Mouse (Mus musculus): ENCODE results near the gene Susd3. TPM values are rescaled to one million over a fixed set of nuclear protein-coding genes. Genes with fewer than 3 reads are reported as not detected.

The Susd3 gene
- total RNA-seq, 2 experiments from 2014 or later: 2.0 to 2.4 TPM

DNA sequence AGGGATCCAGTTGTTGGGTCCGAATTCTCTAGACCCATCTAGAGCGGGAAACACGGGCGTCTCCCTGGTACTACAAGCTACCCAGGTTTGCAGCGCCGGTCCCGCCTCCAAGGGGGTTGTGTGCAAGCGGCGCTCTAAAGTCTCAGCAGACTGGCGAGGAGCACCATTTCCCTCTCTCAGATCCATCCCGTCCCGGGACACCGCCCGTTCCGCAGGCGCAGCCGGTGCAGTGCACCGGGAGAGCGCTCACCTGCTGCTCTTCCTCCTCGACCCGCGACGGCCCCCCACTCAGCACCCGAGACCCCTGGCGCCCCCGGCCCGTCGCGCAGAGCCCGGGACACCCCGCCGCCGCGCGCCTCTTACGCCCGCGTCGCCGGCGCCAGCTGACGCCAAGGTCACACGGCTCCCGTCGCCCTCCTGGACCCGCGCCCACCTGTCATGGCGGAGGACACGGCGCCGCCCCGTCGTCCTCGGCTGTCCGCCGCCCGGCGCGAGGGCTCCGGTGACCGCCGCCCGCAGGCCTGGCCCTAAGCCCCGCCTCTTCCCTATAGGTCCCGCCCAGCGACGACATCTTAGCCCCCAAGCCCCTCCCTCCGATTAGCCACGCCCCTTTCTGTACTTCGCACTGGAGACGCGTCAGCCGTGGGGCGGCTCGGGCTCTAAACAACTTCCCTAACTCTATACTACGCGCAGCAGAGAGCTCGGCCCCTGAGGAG is 32.8 kb downstream of the Susd3 start, which contains the start of gene Card19:
Gene Card19 (minus strand): TSS at position 534 of the 716 bp plus-strand sequence.
- intact Hi-C loops (cut with DNase I): no loop called here
- peak; percentile 86 to 90 for DNase-seq (ENCODE audit: low spot score in 2 of 2)

DNA sequence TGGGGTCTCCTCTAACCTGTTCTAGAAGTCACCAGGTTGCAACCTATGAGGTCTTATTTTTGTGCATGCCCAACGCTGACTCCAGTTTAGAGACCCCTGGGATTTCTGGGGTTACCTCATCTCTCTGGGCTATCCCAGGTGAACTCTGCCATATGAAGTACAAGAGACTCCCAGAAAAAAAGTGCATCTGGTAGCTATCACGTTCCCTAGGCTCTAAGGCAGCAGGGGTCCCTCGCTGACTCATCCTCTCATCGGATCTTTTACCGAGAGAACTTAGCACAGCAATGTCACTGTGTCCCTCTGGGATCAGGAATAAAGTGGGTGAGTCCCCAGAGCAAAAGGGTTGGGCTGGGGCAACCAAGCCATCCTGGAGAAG is 33.4 kb downstream of the Susd3 start:
- intact Hi-C loops (cut with DNase I): no loop called here
- DNase-seq (ENCODE audit: low spot score in 2 of 2): no peak

DNA sequence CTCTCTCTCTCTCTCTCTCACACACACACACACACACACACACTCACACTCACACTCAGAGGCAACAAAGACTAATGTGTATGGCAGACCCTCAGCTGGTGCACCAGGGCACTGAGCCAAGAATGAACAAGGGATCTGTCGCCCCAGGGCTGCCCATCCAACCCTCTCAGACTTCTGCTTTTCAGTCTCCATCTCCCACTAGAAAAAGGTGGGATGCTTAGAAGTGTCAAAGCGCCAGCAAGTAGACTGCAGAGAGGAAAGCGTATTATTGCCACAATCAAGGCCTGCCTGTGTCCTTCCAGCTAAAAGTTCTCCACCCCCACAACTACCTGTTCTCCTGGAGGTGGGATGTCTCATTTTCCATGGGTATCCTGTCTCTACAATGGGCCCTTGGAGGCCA is 34.1 kb downstream of the Susd3 start:
- intact Hi-C loops (cut with DNase I): no loop called here
- DNase-seq (ENCODE audit: low spot score in 2 of 2): no peak

DNA sequence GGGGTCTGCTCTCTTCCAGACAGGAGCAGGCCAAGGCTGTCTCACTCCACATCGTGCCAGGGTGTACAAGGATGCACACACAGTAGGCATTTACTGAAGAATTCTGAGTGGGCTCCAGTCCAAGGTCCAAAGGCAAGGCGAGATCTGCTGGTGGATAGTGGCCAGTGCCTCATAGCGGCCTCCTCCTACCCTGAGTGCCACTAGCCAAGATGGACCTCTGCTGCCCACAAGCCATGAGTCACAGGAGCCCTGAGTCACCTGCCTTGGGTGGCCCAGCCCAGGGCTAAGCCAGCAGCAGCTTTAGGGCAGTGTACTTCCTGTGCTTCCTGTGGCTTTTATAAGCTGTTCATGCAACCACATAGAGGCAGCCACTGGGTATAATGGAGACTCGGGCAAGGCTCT is 35.0 kb downstream of the Susd3 start:
- peak in 1 of 2 experiments; percentile 31 for DNase-seq (ENCODE audit: low spot score in 2 of 2)
- intact Hi-C loops (cut with DNase I): no loop called here

DNA sequence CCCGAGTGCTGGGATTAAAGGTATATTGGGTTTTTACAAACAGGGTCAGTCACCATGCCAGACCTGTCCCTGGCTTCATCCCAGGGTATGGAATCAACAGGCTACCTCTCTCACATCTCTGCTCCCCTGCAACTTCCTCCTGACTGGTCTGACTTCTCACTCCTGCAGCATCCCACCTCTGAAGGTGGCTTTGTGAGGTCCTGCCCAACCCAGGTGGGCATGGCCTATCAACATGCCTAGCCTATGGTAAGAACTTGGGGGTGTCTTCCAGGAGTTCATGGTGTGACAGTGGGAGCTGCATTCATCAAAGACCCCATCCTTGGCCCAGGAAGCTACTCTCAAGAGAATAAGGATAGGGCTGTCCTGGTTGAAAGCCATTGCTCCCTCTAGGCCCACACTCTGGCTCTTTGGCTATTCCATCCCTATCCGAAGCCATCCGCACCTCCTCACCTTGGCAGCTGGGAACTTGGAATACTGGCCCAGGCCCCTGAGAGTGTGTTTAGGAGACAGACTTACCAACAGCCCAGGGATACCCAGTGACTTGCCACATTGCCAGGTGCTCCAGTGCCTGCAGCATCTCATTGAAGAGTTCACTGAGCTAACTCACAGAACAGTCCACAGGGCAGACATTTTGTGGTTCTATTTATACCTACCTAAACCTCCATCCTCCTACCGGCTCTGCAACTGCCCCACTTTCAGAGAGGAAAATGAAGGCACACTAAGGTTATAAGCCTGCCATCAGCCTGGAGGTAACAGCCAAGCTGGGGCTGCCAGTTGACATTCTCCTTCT is 35.6 kb downstream of the Susd3 start:
- intact Hi-C loops (cut with DNase I): no loop called here
- no peak for DNase-seq (ENCODE audit: low spot score in 2 of 2)

DNA sequence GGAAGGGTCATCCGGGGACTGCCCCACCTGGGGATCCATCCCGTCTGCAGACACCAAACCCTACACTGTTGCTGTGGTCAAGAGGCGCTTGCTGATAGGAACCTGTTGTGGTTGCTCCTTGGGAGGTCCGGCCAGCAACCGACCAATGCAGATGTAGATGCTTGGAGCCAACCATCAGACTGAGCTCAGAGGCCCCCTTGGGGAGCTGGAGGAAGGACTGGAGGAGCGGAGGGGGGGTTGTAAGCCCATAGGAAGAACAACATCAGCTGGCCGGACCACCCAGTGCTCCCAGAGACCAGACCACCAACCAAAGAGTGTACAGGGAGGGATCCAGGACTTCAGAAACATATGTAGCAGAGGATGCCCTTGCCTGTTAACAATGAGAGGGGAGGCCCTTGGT is 39.2 kb downstream of the Susd3 start:
- intact Hi-C loops (cut with DNase I): loop anchor here (10.0 kb wide), 1 partner anchor 555 kb away; no protein-coding TSS in a partner anchor
- no peak for DNase-seq (ENCODE audit: low spot score in 2 of 2)

DNA sequence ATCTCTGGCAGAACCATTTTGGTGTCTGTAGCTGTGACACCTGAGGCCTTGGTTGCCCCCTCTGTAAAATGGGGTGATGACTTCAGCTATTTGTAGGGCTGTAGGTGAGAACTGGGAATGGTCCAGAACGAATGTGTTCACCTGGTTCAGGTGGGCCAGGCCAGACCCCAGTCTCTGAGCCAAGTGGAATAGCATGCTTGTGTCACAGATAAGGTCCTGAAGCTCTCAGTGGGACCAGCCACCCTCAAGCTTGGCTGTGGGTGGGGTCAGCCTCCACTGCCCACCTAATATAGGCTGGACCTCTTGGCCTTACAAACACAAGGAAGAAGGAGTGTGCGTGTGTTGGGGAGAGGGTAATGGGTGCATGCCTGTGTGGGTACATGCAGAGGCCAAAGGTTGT is 42.2 kb downstream of the Susd3 start:
- intact Hi-C loops (cut with DNase I): loop anchor here (10.0 kb wide), 1 partner anchor 552 kb away; no protein-coding TSS in a partner anchor

DNA sequence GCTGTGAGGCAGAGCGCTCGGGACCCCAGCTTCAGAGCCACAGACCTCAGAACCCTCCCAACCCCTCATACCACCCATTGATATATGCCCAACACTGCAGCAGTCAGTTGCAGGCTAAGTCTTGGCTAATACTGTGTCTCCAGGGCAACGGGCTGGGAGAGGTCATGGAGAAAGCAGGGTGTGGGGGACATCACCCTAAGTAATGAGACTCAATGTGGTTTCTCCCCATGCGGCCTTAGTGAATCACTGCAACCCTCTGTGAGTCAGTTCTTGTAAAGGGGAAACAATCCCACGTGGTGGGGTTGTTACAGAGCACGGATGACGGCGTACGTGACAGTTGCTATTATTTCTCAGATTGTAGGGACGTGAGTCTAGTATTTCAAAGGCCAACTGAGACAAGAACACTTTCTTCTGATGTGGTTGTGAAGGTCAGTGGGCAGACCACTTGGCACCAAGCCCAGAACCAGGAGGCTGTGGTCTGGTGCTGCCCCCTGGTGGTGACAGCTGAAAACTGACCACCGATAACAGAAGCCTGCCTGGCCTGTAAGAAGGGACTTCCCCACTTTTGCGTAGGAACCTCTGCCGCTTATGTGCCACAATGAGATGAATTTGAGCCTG is 43.0 kb downstream of the Susd3 start:
- DNase-seq (ENCODE audit: low spot score in 2 of 2): peak; percentile 84 to 89
- intact Hi-C loops (cut with DNase I): loop anchor here (1.0 to 10.0 kb wide), 2 partner anchors 32 to 551 kb away; no protein-coding TSS in a partner anchor

More for the DNA sequence above, 42.2 kb downstream of the Susd3 start:
- DNase-seq (ENCODE audit: low spot score in 2 of 2): no peak

DNA sequence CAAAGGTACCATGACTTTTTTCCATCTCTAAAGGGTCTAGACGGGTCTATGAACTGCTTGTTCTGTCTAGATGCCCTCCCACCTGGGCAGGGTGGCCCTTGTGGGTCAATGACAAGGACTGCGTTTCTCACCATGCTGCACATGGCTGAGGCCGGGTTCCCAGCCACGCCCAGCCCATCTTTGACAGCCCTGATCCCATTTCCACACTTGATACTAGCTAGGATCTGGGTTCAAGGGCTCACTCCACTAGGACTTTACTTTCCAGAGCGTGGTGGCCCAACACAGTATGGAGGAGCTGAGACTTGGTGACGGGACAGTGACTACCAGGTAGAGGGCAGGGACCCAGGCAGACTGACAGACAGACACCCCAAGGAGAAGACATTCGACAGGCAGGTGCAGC is 46.0 kb downstream of the Susd3 start:
- intact Hi-C loops (cut with DNase I): loop anchor here (10.0 kb wide), 1 partner anchor 548 kb away; no protein-coding TSS in a partner anchor
- no peak for DNase-seq (ENCODE audit: low spot score in 2 of 2)

DNA sequence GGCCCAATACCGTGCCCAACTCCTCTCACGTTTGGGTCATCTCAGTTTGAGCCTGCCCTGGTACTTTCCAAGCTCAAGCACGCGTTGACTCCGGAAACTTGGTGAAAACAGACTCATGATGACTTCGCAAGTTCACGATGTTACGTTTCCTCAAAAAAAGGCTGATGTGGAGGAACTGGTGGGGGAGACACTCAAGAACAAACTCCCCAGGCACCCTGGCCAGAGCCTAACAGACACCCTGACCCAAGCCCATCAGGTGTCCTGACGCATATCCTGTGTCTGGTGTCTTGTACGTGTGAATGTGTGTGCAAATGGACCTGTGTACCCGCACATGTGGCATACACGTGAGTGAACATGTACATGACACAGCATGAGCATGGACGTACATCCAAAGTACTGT is 47.8 kb downstream of the Susd3 start:
- intact Hi-C loops (cut with DNase I): loop anchor here (10.0 kb wide), 1 partner anchor 546 kb away; no protein-coding TSS in a partner anchor
- no peak for DNase-seq (ENCODE audit: low spot score in 2 of 2)

DNA sequence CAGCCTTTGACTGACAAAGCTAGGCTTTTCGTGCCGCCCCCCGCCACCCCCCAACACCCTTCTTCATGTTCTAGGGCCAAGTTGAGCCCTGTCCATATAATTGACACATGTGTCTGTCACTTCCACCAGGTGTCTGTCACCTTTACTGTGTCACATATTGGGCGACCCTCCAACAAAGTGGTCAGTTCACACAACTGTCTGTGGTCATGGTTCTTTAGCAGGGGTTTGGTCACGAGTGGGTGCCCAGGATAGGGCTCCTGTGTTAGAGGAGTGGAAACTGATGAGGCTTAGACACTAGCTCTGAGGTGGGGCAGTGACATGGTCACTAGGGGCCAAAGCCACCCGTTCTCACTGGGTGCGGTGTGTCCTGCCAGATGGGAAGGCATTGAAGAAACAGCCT is 48.6 kb downstream of the Susd3 start:
- DNase-seq (ENCODE audit: low spot score in 2 of 2): no peak
- intact Hi-C loops (cut with DNase I): loop anchor here (10.0 kb wide), 1 partner anchor 545 kb away; no protein-coding TSS in a partner anchor

DNA sequence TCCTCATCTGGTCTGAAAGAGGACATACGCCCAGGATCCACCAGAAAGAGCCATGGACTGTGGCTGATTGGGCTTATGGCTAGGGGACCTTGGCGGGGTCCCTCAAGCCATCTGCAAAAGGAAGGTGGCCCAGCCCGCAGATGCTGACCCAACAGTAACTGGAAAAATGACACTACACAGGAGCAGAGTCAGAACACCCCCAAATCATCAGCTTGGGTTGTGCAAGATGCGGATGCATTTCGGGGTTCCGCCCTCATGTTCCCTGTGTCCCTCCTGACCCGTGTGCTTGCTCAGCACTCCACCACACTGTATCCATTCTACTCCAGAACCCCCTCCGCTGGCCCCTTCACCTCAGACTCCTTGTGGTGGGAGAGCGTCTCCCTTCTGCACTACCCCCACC is 49.8 kb downstream of the Susd3 start:
- intact Hi-C loops (cut with DNase I): no loop called here
- DNase-seq (ENCODE audit: low spot score in 2 of 2): no peak

DNA sequence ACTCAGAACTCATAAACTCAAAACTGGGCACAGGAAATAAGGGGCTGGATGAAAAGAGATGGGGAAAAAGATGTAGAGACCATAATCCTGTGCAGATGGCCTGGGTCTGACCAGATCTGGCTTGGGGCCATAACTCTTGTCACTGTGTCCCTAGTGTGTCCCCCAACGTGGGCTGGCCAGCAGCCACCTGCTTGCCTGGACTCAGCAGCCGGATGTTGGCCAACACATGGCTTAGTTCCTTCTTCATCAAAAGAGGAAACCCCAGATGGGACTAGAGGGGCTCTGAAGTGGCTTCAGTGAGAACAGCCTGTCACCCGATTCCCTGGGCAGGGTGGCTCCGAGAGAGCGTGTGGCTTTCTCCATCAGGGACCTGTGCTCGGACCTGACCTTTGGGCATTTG is 51.7 kb downstream of the Susd3 start:
- intact Hi-C loops (cut with DNase I): no loop called here
- peak in 1 of 2 experiments; percentile 49 for DNase-seq (ENCODE audit: low spot score in 2 of 2)

DNA sequence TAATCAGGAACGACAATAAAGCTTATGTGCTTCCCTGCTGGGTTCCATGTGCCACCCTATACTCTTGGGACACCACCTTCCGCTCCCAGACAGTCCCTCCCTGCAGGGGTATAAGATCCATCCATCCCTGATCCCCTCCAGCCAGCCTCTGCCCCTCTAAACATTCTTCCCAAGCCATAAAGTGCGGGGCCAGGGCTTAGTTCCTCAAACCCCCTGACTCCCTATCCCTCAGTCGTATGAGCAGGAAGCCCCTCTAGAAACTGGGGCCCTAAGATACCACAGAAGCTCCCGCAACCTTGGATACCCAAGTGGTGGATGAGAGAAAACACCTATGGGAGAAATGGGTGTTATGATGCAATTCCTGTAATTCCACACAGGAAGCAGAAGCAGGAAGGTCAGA is 52.3 kb downstream of the Susd3 start:
- intact Hi-C loops (cut with DNase I): no loop called here
- DNase-seq (ENCODE audit: low spot score in 2 of 2): no peak

DNA sequence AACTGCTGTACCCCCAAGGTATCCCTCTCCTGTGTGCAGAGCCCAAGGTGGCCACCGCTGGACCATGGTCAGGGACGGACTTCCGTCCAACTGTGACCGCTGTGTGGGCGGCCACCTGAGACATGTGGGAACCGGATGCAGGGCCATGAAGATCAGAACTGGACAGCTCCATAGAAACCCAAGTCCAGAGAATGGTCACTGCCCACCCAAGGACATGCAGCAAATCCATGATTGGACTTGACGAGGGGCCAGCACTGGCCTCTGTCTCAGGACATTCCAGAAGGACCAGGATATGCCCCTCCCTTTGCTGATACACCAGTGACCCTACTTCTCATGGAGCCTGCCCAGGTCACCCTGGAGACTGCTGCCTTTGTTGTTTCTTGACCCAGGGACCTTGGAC is 52.9 kb downstream of the Susd3 start:
- DNase-seq (ENCODE audit: low spot score in 2 of 2): no peak
- intact Hi-C loops (cut with DNase I): no loop called here

DNA sequence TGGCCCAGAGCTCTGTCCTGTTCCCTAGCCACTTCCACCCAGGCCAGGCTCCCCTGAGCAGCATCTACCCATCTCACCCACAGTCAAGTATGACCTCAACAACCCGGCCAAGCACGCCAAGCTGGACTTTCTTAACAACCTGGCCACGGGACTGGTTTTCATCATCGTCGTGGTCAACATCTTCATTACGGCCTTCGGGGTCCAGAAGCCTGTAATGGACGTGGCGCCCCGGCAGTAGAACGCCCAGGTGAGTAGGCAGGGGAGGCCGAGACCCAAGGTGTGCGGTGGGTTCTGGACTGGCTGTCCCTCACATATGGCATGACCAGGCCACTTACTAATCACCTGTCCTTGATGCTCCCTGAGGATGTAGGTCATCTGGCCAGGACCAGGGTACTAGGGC is 53.7 kb downstream of the Susd3 start:
- no peak for DNase-seq (ENCODE audit: low spot score in 2 of 2)

DNA sequence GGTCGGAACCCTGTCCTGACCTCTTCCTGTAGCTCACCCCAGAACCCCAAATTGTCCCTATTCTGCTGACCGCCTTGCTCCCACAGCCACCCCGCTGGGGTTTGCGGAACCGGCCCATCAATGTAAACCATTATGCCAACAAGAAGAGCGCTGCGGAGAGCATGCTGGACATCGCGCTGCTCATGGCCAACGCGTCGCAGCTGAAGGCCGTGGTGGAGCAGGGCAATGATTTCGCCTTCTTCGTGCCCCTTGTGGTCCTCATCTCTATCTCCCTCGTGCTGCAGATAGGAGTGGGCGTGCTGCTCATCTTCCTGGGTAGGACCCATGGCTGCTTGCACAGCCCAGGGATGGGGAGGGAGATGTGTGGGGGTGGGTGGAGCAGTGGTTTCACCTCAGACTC is 54.9 kb downstream of the Susd3 start:
- intact Hi-C loops (cut with DNase I): no loop called here
- DNase-seq (ENCODE audit: low spot score in 2 of 2): no peak

More for the DNA sequence above, 53.7 kb downstream of the Susd3 start:
- intact Hi-C loops (cut with DNase I): no loop called here

DNA sequence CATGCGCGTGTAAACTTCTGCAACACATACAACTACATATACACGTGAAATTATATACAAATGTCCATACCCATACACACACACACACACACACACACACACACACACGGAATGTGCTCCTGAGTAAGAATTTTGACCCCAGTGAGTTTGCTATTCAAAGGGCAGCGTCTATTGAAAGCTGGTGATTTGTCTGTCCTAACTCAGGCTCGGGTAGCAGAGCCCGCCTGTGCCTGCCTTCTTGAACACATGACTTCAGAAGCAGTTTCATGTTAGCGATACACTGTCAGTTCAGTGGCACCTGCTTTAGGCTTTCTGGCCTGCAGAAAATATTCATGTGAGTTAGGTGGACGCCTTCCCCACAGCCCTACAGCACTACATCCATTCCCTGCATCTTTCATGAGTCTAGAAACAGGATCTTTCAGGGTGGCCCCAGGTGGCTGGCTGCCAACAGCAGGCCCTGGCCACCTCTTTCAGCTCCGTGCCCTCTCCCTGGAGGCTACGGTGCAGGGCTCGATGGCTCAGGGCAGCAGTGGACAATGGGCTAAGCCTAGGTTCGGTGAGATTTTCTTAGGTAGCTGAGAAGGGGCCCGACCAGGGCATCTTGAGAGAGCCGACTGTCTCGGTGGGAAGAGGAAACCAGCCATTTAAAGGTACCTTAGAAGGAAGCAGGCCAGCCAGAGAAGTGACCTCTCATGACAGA is 56.2 kb downstream of the Susd3 start:
- intact Hi-C loops (cut with DNase I): no loop called here
- no peak for DNase-seq (ENCODE audit: low spot score in 2 of 2)

DNA sequence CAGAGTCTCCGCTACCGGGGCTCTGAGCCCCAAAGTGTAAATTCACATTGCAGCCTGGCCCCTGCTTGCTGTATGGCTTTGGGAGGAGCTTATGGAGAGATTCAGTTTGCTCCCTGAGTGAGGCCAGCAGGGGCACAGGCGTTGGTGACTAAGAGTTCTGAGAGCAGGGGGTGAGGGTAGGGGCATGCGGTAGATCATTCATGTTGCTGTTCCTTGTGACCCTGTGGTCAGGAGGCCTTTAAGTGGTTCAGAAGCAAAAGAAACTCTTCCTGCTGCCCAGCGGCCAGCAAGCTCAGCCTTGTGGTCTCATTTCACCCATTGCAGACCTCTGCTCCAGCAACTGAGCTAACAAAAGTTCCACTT is 56.9 kb downstream of the Susd3 start:
- DNase-seq (ENCODE audit: low spot score in 2 of 2): no peak
- intact Hi-C loops (cut with DNase I): no loop called here

Measured in left cerebral cortex, postnatal 25 days (tissue).